Mouse (Mus musculus): ENCODE measurements around the gene Fgr.
A peak's percentile ranks its signal among the peaks of the same experiment; 100 is the strongest.

The Fgr gene

DNA sequence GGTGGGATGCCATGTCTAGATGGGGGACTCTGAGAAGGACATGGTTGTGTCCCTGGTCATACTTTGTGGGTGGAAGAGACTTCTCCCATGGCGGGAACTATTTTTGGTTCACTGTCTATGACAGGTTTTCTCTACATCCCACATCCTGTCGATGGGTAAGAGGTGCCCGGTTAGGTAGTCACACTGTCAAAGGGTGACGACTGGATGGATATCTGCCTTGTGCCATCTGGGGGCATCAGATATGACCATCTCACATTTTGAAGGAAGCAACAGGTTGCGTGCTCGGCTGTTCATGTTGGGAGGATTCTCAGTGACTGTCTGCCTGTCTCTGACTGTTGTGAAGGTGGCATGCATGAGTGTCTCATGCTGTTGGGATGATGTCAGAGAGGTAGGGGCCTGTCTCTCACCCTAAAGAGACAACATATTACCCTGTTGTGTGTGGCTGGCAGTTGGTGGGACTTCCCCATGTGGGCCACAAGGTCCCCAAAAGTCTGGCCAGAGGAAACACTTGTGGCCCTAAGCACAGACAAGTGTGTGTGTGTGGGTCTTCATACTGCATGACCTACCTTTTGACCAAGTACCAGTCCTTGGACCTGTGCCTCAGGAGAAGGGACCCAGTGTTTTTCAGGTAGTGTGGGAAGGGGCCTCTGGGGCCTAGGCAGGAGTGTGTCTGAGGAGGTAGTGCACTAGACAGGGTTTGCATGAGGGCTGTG is 77.1 kb downstream of the Fgr start:
- peak; percentile 48 for DNase-seq (ENCODE audit: low read depth, low spot score)

DNA sequence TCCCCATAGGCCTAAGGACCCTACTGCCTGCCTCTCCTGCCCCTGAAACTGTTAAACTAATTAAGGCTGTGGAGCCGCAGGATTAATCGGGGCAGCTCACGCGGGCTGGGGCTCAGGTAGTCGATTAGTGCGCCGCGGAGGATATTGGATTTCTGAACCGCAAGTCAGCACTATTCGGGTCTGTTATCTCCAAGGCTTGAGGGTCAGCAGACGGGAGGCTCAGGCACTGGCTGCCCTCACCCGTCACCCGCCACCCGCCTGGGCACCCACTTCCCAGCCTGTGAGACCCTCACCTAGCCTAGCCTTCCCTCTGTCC is 77.6 kb downstream of the Fgr start:
- DNase-seq (ENCODE audit: low read depth, low spot score), result no peak

Measured in CD4-positive, CD25-positive, alpha-beta regulatory T cell, adult 2 months (primary cell).